Comparison of ENCODE assay signal across 26 mouse cellular contexts in genomic region chr19:30043691-30044090, GRCm38 (mm10). TPM values are rescaled to one million over a fixed set of nuclear protein-coding genes. Genes with fewer than 3 reads are reported as not detected.
DNase-seq lines count a peak whose midpoint lies in the region; ATAC-seq and TF ChIP-seq lines count a peak whose summit lies in the region.
"Had no signal": no experiment of that assay in that cellular context is flagged by ENCODE, and none has a peak within 500 bp of the region (broad histone marks: within the 10 kb centered on the region; RNA-seq: fewer than 3 reads in every experiment).

No protein-coding gene starts in this region.

- dilution Hi-C loops in CH12.LX (cut with MboI; ENCODE audit: extremely low pct_ligation_motif_present, extremely low pct_unique_long_range_greater_than_20kb, low sequenced_read_pairs): no loop called here

- no peak for TF ChIP-seq CTCF in CH12.LX (conservative IDR thresholded peaks at IDR 0.05 in 1 of 2, IDR thresholded peaks at IDR 0.05 in 1 of 2; ENCODE audit: low read depth in 2 of 2, low read length in 2 of 2)

- peaks cover 5% of the 10 kb centered on the region for H3K9me3 ChIP-seq in CH12.LX (replicated peaks; ENCODE audit: low read length)
- H3K9me3 ChIP-seq in hindbrain, embryonic 13.5 days: no peaks in the 10 kb centered on the region; the same call in 1 of the 2 replicates
- H3K9me3 ChIP-seq: intestine, embryonic 15.5 days had no signal

- H3K4me1 ChIP-seq in CH12.LX (ENCODE audit: control insufficient read depth in 1 of 2, insufficient read depth in 2 of 2): peaks cover 3 to 11% of the 10 kb centered on the region in 2 experiments; a peak in 2 of 4 replicates
- no peaks in the 10 kb centered on the region; the same call in 1 of the 2 replicates for H3K4me1 ChIP-seq in hindbrain, embryonic 13.5 days (replicated peaks)
- H3K4me1 ChIP-seq: embryonic facial prominence, embryonic 10.5 days; forebrain, embryonic 13.5 days; intestine, embryonic 15.5 days had no signal

- H3K27ac ChIP-seq in CH12.LX (ENCODE audit: insufficient read depth, low read depth): no peak overlapping the region
- no peak overlapping the region for H3K27ac ChIP-seq in hindbrain, embryonic 13.5 days
- H3K27ac ChIP-seq: embryonic facial prominence, embryonic 10.5 days; forebrain, embryonic 13.5 days; heart, embryonic 13.5 days; intestine, embryonic 15.5 days had no signal

- no peak overlapping the region for H3K9ac ChIP-seq in CH12.LX (ENCODE audit: insufficient read depth, low read depth)
- no peak overlapping the region for H3K9ac ChIP-seq in hindbrain, embryonic 13.5 days
- H3K9ac ChIP-seq: forebrain, embryonic 13.5 days; forebrain, postnatal 0 days; heart, embryonic 13.5 days; intestine, embryonic 15.5 days had no signal

- no peak overlapping the region for H3K4me3 ChIP-seq in CH12.LX (replicated peaks in 1 of 3; ENCODE audit: low read depth in 2 of 3, low read length in 2 of 3, poor library complexity in 1 of 3)
- no peak overlapping the region for H3K4me3 ChIP-seq in hindbrain, embryonic 13.5 days
- H3K4me3 ChIP-seq: embryonic facial prominence, embryonic 10.5 days; forebrain, embryonic 13.5 days; heart, embryonic 13.5 days; intestine, embryonic 15.5 days had no signal

- 96% methylated on average over 2 of the region's 2 CpGs for WGBS in hindbrain, embryonic 13.5 days

- in situ Hi-C loops in CH12.LX (cut with MboI; ENCODE audit: low pct_ligation_motif_present, low pct_unique_long_range_greater_than_20kb, low sequenced_read_pairs): no loop called here

- no peak for TF ChIP-seq POLR2A in CH12.LX (IDR thresholded peaks at IDR 0.05; ENCODE audit: low read depth, low read length)

- peak; percentile 97 for ATAC-seq in inflammation-experienced regulatory T-cells, adult 6 months
- ATAC-seq in megakaryocyte progenitor cell, adult 5-6 weeks (replicated peaks; ENCODE audit: poor library complexity): no peak
- no peak for ATAC-seq in hindbrain, embryonic 13.5 days (ENCODE audit: low FRiP score)
- ATAC-seq: forebrain, embryonic 13.5 days; forebrain, postnatal 0 days; hindbrain, embryonic 16.5 days; intestine, embryonic 15.5 days had no signal

- H3K36me3 ChIP-seq in CH12.LX (replicated peaks in 1 of 2; ENCODE audit: control insufficient read depth in 1 of 2, insufficient read depth in 1 of 2, low read length in 1 of 2): peaks cover 7 to 64% of the 10 kb centered on the region in 2 experiments
- H3K36me3 ChIP-seq in hindbrain, embryonic 13.5 days: peaks cover 25% of the 10 kb centered on the region

- H3K4me2 ChIP-seq in CH12.LX (ENCODE audit: insufficient read depth, low read depth, poor library complexity, severe bottlenecking): no peak overlapping the region
- no peak overlapping the region for H3K4me2 ChIP-seq in hindbrain, embryonic 13.5 days
- H3K4me2 ChIP-seq: forebrain, embryonic 13.5 days; heart, embryonic 13.5 days; intestine, embryonic 15.5 days had no signal

- no peaks in the 10 kb centered on the region for H3K27me3 ChIP-seq in CH12.LX (replicated peaks)
- no peaks in the 10 kb centered on the region for H3K27me3 ChIP-seq in hindbrain, embryonic 13.5 days
- H3K27me3 ChIP-seq: forebrain, embryonic 13.5 days; heart, embryonic 13.5 days; intestine, embryonic 15.5 days had no signal

- H3K79me2 ChIP-seq in CH12.LX (replicated peaks; ENCODE audit: control insufficient read depth, extremely low read depth, insufficient read depth, poor library complexity, severe bottlenecking): peaks cover 19% of the 10 kb centered on the region

- DNase-seq in CD4-positive helper T cell, adult 2 months (ENCODE audit: low read depth, low spot score): peak; percentile 75
- DNase-seq in CH12.LX (ENCODE audit: extremely low read depth): no peak
- DNase-seq in gastrocnemius, postnatal 10 days: no peak
- DNase-seq: adrenal gland, postnatal 10 days; cerebellum, adult 18-20 months; cerebellum, adult 9-11 months; cerebellum, postnatal 36 days; forebrain, postnatal 0 days; gastrocnemius, postnatal 25 days; heart, postnatal 36 days had no signal

- peak; percentile 41; the same call in 1 of the 2 replicates for TF ChIP-seq EP300 in CH12.LX (IDR thresholded peaks at IDR 0.05; ENCODE audit: low read length)

- TF ChIP-seq RAD21 in CH12.LX (IDR thresholded peaks at IDR 0.05; ENCODE audit: low read depth, low read length): no peak

TF ChIP-seq in CH12.LX, 34 proteins besides CTCF, POLR2A, EP300 and RAD21:
- peak; percentile 94 for TF ChIP-seq JUND (conservative IDR thresholded peaks at IDR 0.05; ENCODE audit: low read depth, low read length)
- peak; percentile 66 for TF ChIP-seq JUN (IDR thresholded peaks at IDR 0.05; ENCODE audit: insufficient read depth, low read depth, low read length)
- peak; percentile 74 for TF ChIP-seq IRF4 (IDR thresholded peaks at IDR 0.05; ENCODE audit: low read depth, low read length)
- no peak for TF ChIP-seq ZMIZ1 (IDR thresholded peaks at IDR 0.05; ENCODE audit: low read depth, low read length)

RNA-seq across cellular contexts. Expression of gene Uhrf2, which starts 13.4 kb away (rescaled TPM):
- total RNA-seq in CH12.LX (2012; rRNA removed) (26.7 and 29.0 TPM in 2 replicates), CH12.LX (2014; rRNA removed) (66.3 and 71.4 TPM in 2 replicates)
- 34.0 and 34.1 TPM in 2 replicates for polyA plus RNA-seq in CH12.LX (2012; ENCODE audit: insufficient read length, low read depth)
- polyA plus RNA-seq in inflammation-experienced regulatory T-cells, adult 6 months (2017; shearing (Covaris generic)): 10 to 100 TPM; 34.5 to 56.0 (median 40.4) TPM
- 83.9 and 91.4 TPM in 2 replicates for total RNA-seq in megakaryocyte progenitor cell, adult 5-6 weeks (2015)
- 58.5 and 84.4 TPM in 2 replicates for total RNA-seq in megakaryocyte progenitor cell, adult 5-6 weeks (2017)
- 10 to 100 TPM; 15.7 to 23.4 TPM for total RNA-seq in gastrocnemius, postnatal 10 days (2021)
- polyA plus RNA-seq in hindbrain, embryonic 13.5 days (2015; fragmentation: Nextera tagmentation; extraction: Ambion mirVana): 60.5 TPM in 2 replicates

RNA-seq across cellular contexts. Expression of gene Trpd52l3, which starts 40.1 kb away (rescaled TPM):
- total RNA-seq in CH12.LX (2012; rRNA removed): not detected in 2 replicates
- not detected in 2 replicates for total RNA-seq in CH12.LX (2014; rRNA removed)
- not detected in 2 replicates for polyA plus RNA-seq in CH12.LX (2012; ENCODE audit: insufficient read length, low read depth)
- polyA plus RNA-seq in inflammation-experienced regulatory T-cells, adult 6 months (2017; shearing (Covaris generic)): not detected
- not detected in 2 replicates for total RNA-seq in megakaryocyte progenitor cell, adult 5-6 weeks (2015)
- total RNA-seq in megakaryocyte progenitor cell, adult 5-6 weeks (2017): not detected in 2 replicates
- not detected for total RNA-seq in gastrocnemius, postnatal 10 days (2021)
- not detected in 2 replicates for polyA plus RNA-seq in hindbrain, embryonic 13.5 days (2015; fragmentation: Nextera tagmentation; extraction: Ambion mirVana)
- total RNA-seq: adrenal gland, postnatal 10 days; adrenal gland, postnatal 4 days; forebrain, postnatal 0 days; gastrocnemius, adult 18-20 months; gastrocnemius, postnatal 25 days; granulocyte monocyte progenitor cell, adult 5-6 weeks; heart, adult 8-10 months; heart, postnatal 36 days had no signal
- polyA plus RNA-seq: brain, embryonic 14.5 days; embryonic facial prominence, embryonic 10.5 days; embryonic facial prominence, embryonic 14.5 days; forebrain, embryonic 13.5 days; forebrain, postnatal 0 days; heart, embryonic 13.5 days; heart, postnatal 0 days; hindbrain, embryonic 11.5 days; hindbrain, embryonic 16.5 days; intestine, embryonic 15.5 days had no signal
